Mouse (Mus musculus) retina, embryonic 14.5 days (tissue): ENCODE measurements around the gene Chd1.
"Not testable (repeated sequence)": the region's sequence is repeated elsewhere in the genome, so short reads cannot be mapped to it uniquely, and the experiment has no call there.

Source experiments
- DNase-seq: peaks from one replicate; pipeline ENCODE4 v3.0.0-alpha.2; 2015; ENCODE audit warnings: low spot score

Gene Chd1

DNA sequence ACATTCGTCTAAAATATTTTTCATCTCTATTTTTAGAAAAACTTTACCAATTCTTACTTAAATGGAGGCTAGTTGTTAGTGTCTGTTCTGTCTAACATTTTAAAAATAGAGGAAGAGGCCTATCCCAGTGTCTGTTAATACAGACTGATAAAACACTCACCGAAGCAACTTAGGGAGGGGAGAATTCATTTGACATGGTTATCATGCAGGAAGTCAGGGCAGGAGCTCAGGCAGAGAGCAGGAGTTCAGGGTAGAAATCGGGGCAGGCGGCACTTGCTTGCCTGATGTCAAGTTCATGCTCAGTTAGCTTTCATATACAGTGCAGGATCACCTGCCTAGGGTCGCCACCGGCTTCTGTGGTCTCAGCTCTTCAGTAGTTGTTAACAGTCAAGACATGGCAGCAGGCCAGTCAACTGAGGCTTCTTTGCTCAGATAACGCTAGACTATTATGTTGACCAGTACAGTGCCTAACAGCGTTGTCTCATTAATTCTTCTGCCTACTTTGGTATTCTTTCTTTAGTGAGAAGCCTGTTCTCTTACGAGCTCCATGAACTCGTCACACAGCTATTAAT is 32.7 kb downstream of the Chd1 start:
- DNase-seq, result no peak

DNA sequence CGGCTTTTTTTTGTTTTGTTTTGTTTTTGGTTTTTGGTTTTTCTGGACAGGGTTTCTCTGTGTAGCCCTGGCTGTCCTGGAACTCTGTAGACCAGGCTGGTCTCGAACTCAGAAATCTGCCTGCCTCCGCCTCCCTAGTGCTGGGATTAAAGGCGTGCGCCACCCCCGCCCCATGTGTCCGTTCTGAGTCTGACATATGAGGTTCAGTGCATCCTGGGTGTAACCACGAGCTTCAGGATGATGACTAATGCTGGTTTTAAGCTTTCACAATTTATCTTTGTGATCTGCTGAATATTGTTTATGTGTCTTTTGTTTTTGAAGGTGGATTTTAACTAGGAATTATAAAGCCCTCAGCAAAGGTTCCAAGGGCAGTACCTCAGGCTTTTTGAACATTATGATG is 37.1 kb downstream of the Chd1 start:
- DNase-seq, result no peak

DNA sequence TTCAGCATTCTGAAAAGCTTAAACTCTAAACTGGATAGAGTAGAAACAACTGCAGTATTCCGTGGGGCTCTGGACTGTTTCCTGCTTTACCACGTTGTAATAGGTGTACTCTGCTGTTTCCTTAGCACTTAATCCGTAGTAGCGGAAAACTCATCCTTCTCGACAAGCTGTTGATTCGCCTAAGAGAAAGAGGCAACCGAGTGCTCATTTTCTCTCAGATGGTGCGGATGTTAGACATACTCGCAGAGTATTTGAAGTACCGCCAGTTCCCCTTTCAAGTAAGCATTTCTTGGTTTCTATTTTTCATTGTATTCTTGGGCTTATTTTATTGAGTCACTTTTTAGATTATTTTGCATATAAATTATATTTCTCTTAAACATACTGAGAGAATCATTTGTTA is 38.2 kb downstream of the Chd1 start:
- DNase-seq, result no peak

DNA sequence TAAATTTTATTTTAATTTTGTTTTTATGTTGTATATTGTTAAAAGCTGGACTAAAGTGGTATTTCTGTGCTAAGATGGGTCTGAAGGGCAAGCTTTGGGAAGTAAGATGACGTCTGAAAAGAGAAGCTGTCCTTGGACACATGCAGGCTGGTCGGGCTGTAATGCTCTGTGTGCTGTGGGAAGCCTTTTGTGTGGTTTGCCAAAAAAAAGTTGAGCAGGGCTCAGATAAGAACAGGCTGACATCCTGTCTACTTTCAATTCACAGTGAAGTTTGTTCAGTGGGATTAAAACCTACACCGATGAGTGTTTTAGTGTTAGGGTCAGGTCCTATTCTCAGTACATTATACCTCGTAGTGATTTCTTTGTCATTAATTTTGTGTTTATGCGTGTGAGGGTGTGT is 38.6 kb downstream of the Chd1 start:
- no peak for DNase-seq

DNA sequence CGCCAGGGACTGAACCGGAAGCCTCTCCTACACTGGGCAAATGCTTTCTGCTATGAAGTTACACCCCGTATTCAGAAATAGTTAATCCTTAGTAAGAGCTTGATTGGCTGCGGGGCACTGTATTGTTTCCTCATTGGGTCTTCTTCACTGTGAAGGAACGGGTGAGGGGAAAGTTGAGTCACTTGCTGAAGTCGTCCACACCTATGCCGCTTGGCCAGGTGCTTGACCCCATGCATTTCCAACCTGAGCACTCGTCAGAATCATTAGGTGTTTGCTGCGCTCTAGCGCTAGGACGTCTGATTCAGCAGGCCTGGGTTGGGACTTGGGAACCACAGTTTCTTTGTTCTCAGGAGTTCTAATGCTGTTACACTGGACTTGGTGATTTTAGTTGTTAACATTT is 41.9 kb downstream of the Chd1 start:
- DNase-seq, result no peak

DNA sequence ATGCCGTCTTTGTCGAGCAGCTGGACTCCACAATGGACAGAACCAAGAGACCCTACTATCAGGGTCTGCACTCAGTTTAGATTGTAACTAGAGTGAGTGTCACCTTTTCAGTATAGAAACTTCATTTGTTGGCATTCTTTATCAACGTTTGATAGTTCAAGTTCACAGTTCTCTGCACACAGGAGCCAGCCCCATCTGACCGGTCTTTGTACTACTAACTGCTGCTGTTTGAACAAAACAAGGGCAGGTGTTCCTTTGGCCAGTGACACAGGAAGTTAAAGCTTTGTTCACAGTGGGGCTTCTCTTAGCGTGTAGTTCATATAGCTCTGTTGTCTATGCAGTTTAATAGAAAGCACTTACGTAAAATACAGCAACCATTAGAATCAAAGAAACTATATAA is 43.3 kb downstream of the Chd1 start:
- no peak for DNase-seq

DNA sequence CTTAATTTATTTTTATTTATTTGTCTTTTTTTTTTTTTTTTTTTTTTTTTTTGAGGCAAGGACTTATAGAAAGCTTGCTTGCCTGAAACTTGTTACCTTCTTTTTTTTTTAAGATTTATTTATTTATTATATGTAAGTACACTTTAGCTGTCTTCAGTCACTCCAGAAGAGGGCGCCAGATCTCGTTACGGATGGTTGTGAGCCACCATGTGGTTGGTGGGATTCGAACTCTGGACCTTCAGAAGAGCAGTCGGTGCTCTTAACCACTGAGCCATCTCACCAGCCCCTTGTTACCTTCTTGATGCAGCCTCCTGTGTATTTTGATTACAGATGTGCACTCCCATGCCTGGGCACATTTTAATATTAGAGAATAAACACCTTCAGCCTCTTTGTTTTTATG is 46.5 kb downstream of the Chd1 start:
- not testable (repeated sequence) for DNase-seq

DNA sequence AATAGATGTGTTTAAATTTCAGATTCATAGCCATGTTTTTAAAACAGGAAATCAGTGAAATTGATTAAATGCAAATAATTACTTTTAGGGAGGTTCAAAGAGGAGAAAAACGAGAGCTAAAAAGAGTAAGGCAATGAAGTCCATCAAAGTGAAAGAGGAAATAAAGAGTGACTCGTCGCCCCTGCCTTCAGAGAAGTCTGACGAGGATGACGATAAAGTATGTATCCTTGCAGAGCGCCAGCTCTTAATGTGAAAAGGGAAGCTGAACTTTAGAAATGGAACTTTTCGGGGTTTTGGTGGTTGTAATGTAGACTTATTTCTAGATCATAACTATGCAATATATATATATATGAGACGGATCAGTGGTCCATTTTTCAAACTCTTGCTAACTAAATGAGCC is 56.4 kb downstream of the Chd1 start:
- DNase-seq, result no peak

DNA sequence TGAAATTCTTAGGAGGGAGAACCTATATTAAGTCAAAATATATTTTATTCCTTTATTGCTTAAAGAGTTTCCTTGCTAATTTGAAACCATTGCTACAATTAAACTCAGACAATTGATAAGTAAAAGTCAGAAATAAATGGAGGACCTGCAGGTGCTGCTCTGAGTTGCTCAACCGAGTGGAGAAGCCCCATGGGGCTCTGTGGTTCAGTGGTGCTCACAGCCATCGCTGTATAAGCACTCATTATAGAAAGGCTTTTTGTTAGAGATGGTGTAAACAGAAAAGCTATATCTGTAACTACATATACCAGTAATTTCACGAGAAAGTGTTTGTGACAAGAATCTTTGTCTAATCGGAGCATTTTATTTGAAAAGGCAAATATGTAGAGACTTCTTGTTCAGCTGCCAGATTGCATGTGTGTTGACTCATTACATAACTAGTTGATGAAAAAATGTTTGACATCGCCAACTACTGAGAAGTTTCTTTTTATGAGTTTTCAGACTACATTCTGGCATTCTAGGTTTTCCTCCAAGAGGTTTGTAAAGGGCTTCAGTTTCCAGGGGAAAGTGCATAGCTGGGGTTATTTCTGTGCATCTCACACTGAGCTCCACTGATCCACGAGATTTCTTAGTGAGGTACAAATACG is 64.4 kb downstream of the Chd1 start:
- DNase-seq, result no peak

DNA sequence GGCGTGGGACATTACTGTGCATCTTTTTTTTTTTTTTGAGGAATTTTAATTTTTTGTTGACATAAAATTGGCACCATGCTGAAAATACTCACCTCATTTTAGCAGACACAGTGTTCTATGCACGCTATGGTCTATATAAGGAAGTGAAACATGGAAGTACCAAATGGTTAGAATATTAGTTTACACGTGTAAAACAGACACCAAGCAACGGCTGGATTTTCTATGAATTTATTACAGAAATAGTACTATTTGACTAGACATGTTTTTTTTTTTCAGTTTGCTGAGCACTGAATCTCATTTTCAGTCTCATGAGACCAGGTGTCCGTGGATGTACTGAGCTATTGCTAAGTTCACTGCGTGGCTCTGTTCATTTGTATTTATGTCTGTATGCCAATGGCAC is 69.2 kb downstream of the Chd1 start:
- no peak for DNase-seq

DNA sequence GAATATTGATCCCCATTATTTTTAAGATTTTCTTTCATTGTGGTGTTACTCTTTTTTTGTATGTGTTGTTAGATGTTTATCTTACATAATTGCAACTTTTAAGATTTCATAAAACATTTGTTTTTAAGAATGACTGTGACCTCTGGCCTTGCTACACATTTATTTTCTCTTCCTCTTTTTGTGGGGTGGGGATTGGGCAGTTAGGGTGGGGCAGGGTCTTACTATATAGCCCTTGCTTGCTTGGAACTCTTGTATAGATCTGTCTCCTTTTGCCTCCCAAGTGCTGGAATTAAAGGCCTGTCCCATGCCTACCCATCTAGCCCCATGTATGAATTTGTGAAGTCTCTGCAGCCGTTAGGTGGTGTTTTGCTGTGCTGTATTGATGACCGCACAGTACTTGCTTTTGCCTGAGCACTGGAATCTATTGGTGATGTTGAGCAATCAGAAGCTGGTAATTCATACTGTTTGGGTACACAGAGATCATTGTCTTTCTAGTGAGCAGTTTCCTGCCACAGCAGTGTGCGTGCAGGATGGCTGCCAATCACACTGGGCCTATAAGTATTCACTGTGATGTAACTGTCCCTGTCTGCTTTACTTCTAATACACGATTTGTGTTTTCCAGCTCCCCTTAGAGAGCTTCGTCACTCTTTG is 69.9 kb downstream of the Chd1 start:
- DNase-seq, result no peak

DNA sequence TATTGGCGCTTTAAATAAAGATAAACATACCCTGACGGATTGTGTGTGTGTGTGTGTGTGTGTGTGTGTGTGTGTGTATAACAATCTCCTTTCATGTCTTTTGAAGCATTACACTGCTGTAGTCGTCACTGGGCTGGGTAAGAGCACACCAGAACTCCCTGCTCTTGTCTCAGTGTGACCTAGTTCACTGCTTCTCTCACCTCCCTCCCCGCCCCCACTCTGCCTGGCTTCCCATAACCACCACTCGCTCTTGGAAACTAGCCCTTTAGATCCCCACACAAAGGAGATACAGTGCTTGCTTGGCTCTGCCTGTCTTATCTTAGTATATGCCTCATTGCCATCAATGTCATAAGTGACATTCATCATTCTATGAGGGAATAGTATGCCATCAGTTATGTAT is 71.6 kb downstream of the Chd1 start:
- DNase-seq, result no peak

DNA sequence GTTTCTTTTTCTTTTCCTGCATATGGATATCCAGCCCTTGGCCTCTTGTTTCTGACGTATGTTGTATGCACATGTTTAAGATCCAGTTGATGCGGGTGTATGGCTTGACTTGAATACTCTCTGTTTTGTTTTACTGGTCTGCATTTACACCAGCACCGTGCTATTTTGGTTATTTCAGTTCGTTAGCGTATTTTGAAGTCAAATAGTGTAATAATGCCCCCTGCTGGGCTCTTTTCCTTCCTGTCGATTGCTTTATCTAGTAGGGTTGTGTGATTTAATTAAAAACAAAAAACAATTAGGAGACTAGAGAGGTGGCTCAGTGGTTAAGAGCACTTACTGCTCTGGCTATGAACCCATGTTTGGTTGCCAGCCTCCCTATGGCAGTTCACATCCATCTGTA is 73.2 kb downstream of the Chd1 start:
- DNase-seq, result no peak

DNA sequence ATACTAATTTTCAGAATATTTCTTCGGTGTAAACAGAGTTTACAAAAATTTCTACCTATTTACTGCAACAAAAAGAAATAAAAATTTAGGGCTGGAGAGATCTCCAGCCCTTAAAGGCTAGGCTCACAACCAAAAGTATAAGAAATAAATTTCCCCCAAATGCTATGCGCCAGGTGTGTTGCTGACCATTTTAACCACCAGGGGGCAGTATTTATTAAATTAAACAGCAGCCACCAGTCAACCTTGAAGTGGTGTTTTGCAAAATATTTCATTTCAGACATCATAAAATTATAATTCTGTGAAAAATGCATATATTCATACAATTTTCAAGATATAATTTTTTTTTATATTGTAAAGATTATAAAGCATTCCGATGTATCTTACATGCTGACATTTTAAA is 82.3 kb downstream of the Chd1 start:
- DNase-seq, result peak; percentile 74

DNA sequence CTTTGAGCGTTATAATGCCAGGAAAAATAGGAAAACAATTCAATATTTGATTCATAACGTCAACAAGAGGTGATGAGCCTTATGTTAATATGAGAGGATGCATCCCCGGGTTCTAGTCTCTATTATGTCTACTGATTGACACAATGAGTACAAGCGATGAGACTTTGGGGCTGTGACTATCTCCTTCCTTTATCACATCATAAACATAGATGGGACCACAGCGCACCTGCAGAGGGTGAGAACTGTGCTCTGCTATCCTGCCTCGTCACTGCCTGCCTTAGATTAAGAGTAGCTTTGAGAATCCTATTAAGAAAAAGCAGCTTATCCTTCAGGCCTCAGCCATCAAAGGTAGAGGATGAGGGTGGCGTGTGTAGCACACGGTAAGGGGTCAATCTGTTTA is 85.9 kb downstream of the Chd1 start:
- DNase-seq, result no peak

DNA sequence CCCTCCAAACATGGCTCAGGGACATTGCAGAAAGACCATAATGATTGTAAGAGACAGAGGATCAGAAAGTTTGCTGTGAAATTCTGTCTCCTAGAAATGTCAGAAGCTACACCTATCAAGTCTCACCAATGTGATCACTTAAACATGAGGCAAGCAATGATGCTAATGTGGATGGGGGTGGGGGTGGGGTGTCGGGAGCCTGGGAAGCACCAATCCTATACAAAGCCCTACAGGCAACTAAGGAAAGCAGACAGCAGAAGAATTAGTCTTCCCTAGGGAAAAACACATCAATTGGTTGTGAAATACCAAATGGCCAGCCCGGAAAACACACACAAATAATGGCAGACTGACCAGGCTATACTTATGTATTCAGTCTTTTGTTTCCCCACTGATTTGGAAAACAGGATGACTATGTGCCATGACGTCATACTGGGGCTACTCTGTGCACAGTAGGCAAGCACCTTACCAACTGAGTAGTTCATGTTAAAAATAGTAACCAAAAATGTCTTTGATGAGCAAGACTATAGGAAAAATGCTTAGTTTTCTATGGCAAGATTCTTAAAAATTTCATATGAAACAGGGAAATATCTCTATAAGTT is 94.5 kb downstream of the Chd1 start:
- DNase-seq, result no peak

DNA sequence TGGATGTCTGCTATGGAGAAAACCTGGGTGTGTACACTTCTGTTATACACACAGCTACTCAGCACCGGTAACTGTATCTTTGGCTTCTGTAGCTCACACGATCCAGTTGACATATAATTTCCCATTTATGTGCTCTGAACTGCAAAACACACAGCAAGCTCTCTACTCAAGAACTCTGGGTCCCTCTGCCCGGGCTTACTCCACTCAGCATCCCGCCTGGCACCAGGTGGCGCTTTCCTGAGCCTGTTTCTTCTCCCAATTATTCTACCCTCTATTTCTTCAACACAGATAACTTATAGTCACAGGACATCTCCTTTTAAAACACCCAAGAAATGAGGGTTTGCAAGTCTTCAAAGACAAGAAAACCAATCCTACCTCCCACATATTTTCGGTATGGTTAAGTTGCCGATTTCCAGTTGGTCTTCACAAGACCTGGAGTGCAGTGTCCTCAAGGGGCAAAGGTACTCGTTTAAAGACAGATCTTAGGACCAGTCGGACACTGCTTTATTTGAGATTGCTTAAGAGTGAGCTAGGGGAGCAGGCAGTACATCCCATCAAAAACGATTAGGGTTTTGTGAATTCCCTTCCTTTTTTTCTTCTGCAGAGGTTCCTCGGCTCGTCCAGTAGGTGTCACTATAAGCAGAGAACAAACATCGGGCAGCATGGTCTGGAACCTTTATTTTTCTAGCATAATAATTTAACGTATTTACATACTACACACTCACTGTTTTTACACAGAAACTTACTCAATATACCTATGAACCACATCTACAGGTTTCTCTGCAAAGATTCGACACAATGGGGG is 99.4 kb downstream of the Chd1 start:
- peak; percentile 67 for DNase-seq

DNA sequence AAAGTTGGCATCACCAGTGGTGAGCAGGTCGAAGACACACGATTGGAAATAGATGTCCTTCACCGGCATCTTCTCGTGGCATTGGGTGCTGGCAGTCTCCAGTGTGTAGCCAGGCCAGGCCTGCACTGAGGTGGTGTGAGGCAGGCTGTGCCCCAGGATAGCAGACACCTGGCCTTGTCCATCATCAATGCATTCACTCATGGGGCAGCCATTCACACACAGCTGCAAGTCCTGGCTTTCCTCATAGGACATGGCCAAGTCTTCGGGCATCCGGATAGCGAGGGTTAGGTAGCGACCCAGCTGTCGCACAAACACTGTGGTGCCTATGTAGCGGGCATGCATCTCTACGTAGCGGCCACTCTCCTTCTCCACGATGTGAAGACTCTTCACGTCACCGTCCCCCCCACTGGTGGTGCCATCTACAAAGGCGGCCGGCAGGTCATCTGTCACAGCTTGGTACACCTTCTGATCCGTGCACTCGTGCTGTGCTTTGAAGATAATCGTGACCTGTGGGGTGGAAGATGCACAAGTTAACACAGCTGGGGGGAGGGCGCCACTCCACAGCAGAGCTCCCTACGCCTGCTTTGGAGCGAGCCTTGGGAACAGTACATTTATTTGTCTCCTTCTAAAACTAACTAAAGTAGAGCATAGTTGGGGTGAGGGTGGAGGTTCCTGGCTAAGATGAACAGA is 102.7 kb downstream of the Chd1 start:
- no peak for DNase-seq

DNA sequence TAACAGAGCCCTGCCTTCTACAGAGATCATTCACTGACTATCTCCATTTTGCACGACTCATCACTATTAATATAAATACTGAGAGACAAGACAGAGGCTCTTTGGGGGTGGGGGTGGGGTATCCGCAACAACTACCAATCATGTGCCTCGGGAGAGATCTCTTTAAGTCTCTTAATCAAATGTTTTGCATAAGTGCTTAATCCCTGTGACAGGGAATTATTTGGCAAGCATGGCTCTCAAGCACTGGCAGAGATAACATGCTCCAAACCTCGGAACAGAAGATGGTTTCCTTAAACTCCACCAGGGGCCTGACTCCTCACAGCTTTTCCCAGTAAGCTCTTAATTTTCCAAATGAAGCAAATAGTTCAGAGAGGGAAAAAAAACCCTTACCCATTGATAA is 103.2 kb downstream of the Chd1 start:
- DNase-seq, result no peak

DNA sequence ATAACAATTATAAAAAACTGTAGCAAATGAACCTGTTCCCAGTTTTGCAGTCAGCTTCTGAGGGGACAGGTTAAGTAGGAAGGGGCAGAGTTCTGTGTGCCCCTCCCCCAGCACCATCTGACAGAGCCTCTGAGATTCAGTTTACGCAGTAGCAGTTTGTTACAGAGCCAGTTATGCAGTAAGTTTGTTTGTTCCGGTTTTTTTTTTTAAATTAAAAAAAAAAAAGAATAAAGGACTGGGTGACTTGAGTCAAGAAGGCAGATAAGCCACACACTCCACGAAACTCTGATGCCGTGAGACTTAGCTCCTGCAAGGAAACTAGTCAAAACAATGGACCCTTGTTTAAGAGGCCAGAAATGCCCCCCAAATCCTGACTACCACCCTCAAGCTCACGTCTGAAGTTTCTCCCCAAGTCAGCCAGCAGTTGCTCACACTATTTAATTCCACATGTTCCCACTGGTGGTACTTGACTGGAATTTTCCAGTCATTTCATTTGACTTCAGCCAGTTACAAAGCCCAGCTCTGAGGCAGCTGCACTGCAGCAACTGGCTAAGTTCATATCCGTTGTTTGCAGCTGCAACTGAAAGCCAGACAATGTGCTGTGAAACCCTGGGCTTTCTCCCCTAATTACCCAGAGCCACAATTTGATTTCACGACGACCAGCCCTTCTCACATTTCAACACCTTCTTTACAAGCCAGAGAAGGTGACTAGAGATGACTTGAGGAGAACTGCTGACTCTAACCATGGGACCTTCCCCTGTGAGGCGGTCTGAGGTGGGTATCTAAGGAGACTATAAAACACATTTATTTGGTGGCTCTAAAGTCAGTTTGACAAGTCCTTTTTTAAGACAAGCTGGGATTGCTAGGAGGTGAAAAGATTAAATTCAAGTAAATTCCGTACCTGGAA is 104.0 kb downstream of the Chd1 start:
- no peak for DNase-seq

DNA sequence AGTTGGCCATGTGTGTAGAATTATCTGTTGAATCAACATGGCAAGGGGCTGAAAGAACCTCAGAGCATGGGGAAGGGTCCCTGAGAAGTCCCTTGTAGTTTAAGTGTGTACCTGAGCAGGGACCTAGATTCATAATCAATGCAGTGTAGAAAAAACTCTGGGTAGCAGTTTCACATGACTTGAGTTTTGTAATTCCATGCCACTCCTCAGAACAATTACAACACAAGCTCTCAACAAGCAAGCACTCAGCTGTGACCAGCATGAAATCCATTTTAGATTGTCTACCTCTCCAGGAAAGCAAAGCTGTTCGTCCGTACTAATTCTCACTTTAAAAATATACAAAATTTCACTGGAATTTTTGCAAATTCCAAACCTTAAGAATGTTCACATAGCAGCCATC is 105.2 kb downstream of the Chd1 start:
- no peak for DNase-seq
